Mouse (Mus musculus) thymus, adult 2 months (tissue): ENCODE results near the gene Rtn4rl1.

Experiments used
- CTCF ChIP-seq: fragments of 200-500 bp; IDR thresholded peaks from 2 replicates; pipeline ENCODE4 v1.5.1; 2012; ENCODE audit warnings: mild to moderate bottlenecking, control low read depth, low read length, moderate library complexity, borderline replicate concordance; ENCODE audit not compliant: control insufficient read depth, poor library complexity, insufficient read depth; ENCODE audit errors: extremely low read depth
- POLR2A ChIP-seq: fragments of 200-500 bp; IDR thresholded peaks from 2 replicates; pipeline ENCODE4 v1.6.1; 2012; ENCODE audit warnings: mild to moderate bottlenecking, low read length, control low read depth, moderate library complexity; ENCODE audit not compliant: control insufficient read depth, poor library complexity, insufficient read depth; ENCODE audit errors: extremely low read depth

GRCm38 (mm10) chr11:75198792-75199191, 5.2 kb downstream of the Rtn4rl1 start:
- no peak for TF ChIP-seq POLR2A
- TF ChIP-seq CTCF: no peak
